Mouse (Mus musculus) lung, embryonic 14.5 days (tissue): ENCODE data around the gene Grb10. TPM values are rescaled to one million over a fixed set of nuclear protein-coding genes. Genes with fewer than 3 reads are reported as not detected.

Experiments
- ATAC-seq: fragments of 200-750 bp; cut with Nextera tagmentation; 2 replicates; pipeline ENCODE4 v1.8.0; 2017; ENCODE audit warnings: mild to moderate bottlenecking, moderate TSS enrichment, moderate library complexity; ENCODE audit not compliant: insufficient read depth
- DNase-seq: peaks from one replicate; pipeline ENCODE4 v3.0.0-alpha.2; 2015
- H3K27ac ChIP-seq: fragments of 300-500 bp; sonication (generic); 2 replicates; pipeline ENCODE4 v1.5.1; 2014; ENCODE audit warnings: low read depth, mild to moderate bottlenecking, moderate library complexity
- H3K27me3 ChIP-seq: fragments of 300-500 bp; sonication (generic); 2 replicates; pipeline ENCODE4 v1.6.1; 2014; ENCODE audit warnings: low read length, control low read depth; ENCODE audit not compliant: insufficient read depth
- H3K36me3 ChIP-seq: fragments of 300-500 bp; sonication (generic); 2 replicates; pipeline ENCODE4 v1.6.1; 2014; ENCODE audit warnings: control low read depth; ENCODE audit not compliant: insufficient read depth
- H3K4me1 ChIP-seq: fragments of 300-500 bp; sonication (generic); 2 replicates; pipeline ENCODE4 v1.6.1; 2014; ENCODE audit warnings: antibody characterized with exemption, control low read depth; ENCODE audit not compliant: insufficient read depth
- H3K4me2 ChIP-seq: fragments of 300-500 bp; sonication (generic); 2 replicates; pipeline ENCODE4 v1.6.1; 2014; ENCODE audit warnings: mild to moderate bottlenecking
- H3K4me3 ChIP-seq: fragments of 300-500 bp; sonication (generic); 2 replicates; pipeline ENCODE4 v1.5.1; 2014; ENCODE audit warnings: low read depth, low read length
- H3K9ac ChIP-seq: fragments of 300-500 bp; sonication (generic); 2 replicates; pipeline ENCODE4 v1.6.1; 2014
- H3K9me3 ChIP-seq: fragments of 300-500 bp; sonication (generic); 2 replicates; pipeline ENCODE4 v1.6.1; 2016; ENCODE audit warnings: low read depth, low read length, control low read depth
- CTCF ChIP-seq: IDR thresholded peaks from 2 replicates; pipeline ENCODE4 v1.5.1; 2016; ENCODE audit warnings: antibody characterized with exemption, low read depth
- WGBS: fragments of 180-500 bp; shearing (Covaris S2); extraction: QIAGEN DNeasy Blood & Tissue Kit; methylation state at CpG from one replicate; pipeline ENCODE4 v1.1.7; 2014; 5-methylcytosine and 5-hydroxymethylcytosine counted together
- polyA plus RNA-seq: library from polyadenylated mRNA; unstranded; fragments of >200 nt; fragmentation: Nextera tagmentation; extraction: Ambion mirVana; gene quantifications from 2 replicates; pipeline ENCODE4 v1.2.1, GENCODE M21; 2014

Gene Grb10
- polyA plus RNA-seq, 1 experiment from 2014 or later: 313 TPM

- WGBS: 39% methylated on average over 9 of the region's 9 CpGs
- 0 out of 2 replicates have a peak overlapping the region, but pooled peaks have one; percentile 27 for H3K9ac ChIP-seq
- 0 out of 2 replicates have a peak overlapping the region, but pooled peaks have one; percentile 12 for H3K4me2 ChIP-seq
- no peaks in the 10 kb centered on the region for H3K9me3 ChIP-seq
- H3K4me1 ChIP-seq: peaks cover 24% of the 10 kb centered on the region
- no peak overlapping the region for H3K4me3 ChIP-seq
- H3K27me3 ChIP-seq: no peaks in the 10 kb centered on the region
- H3K36me3 ChIP-seq: peaks cover 85% of the 10 kb centered on the region
- H3K27ac ChIP-seq: peak overlapping the region; percentile 91
- ATAC-seq: peak; percentile 53; the same call in 1 of the 2 replicates
- TF ChIP-seq CTCF: no peak
- DNase-seq: peak; percentile 51
Measured at GRCm38 (mm10) chr11:11948321-11948987, 90.0 kb downstream of the Grb10 start.

- peak overlapping the region; percentile 91 for H3K27ac ChIP-seq
- no peak overlapping the region for H3K4me3 ChIP-seq
- H3K36me3 ChIP-seq: peaks cover 85% of the 10 kb centered on the region
- TF ChIP-seq CTCF: no peak
- H3K27me3 ChIP-seq: no peaks in the 10 kb centered on the region
- ATAC-seq (no peak), DNase-seq (no peak)
- H3K4me2 ChIP-seq: no peak overlapping the region
- 44% methylated on average over 5 of the region's 5 CpGs for WGBS
- peaks cover 20% of the 10 kb centered on the region for H3K4me1 ChIP-seq
- H3K9me3 ChIP-seq: no peaks in the 10 kb centered on the region
- H3K9ac ChIP-seq: 0 out of 2 replicates have a peak overlapping the region, but pooled peaks have one; percentile 27
Measured at GRCm38 (mm10) chr11:11947857-11948256, 90.6 kb downstream of the Grb10 start.

DNA sequence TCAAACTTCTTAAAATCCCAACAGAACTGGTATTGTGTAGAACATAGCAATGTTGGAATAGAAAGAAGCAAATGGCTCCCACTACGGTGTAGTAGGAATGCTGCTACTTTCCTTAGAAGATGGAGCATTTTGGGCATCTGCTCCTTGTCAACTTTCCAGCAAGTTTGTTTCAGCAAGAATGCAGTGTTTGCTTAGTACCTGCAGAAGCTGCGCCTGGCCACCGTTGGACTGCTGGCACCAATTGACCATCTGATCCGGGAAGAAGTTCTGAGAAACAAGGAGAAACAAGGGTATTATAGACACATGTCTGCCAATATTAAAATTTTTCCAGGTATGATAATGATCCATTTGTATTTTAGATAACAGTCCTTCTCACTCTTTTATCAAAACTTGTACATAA, 92.7 kb downstream of the Grb10 start:
- Histone ChIP-seq H3K4me2 (no peak overlapping the region), H3K4me1 (peaks cover 16% of the 10 kb centered on the region), H3K27me3 (no peaks in the 10 kb centered on the region), H3K36me3 (peaks cover 91% of the 10 kb centered on the region), H3K9ac (no peak overlapping the region), H3K4me3 (no peak overlapping the region), H3K27ac (no peak overlapping the region), H3K9me3 (no peaks in the 10 kb centered on the region)
- WGBS: 82% methylated on average over 4 of the region's 4 CpGs
- ATAC-seq (no peak), DNase-seq (no peak)
- TF ChIP-seq CTCF: no peak

DNA sequence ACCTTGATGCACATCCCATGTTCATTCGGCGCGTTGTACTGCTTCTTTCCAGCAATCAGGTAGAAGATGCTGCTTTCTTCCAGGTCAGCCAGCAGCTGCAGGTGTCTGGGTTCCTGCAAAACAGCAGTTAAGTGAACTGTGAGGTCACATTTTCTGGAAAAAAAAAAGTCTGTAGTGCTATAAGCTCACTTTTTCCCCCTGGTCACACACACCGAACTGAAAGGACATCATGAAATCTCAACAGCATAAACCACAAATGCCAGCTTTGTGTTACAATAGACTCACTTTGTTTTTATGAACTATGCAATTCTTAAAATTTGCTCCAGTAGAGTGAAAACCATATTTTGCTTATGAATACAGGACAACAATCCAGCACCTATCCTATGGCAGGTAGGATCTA, 93.7 kb downstream of the Grb10 start:
- H3K36me3 ChIP-seq: peaks cover 88% of the 10 kb centered on the region
- no peak overlapping the region for H3K4me3 ChIP-seq
- H3K27me3 ChIP-seq: no peaks in the 10 kb centered on the region
- H3K9ac ChIP-seq: no peak overlapping the region
- H3K9me3 ChIP-seq: no peaks in the 10 kb centered on the region
- H3K4me1 ChIP-seq: peaks cover 16% of the 10 kb centered on the region
- WGBS: 92% methylated on average over 4 of the region's 4 CpGs
- no peak overlapping the region; the same call in 1 of the 2 replicates for H3K27ac ChIP-seq
- no peak overlapping the region for H3K4me2 ChIP-seq
- no peak for DNase-seq
- TF ChIP-seq CTCF: no peak
- ATAC-seq: no peak

DNA sequence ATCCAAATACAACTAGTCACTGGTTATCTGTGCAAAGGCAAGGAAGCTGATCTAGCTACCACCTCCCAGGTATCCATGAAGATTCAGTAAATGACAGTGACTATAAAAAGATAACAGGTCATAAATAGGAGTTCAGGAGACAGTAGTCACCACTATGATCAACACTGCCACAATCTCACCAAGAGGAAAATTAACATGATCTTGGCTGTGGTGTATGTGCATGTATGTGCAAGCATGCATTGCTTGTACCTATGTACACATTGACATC, 94.5 kb downstream of the Grb10 start:
- H3K9ac ChIP-seq: no peak overlapping the region
- H3K9me3 ChIP-seq: no peaks in the 10 kb centered on the region
- no peak for ATAC-seq
- no peak overlapping the region for H3K4me3 ChIP-seq
- no peak for DNase-seq
- H3K4me2 ChIP-seq: no peak overlapping the region
- H3K36me3 ChIP-seq: peaks cover 90% of the 10 kb centered on the region
- H3K4me1 ChIP-seq: peaks cover 12% of the 10 kb centered on the region
- H3K27me3 ChIP-seq: no peaks in the 10 kb centered on the region
- no peak overlapping the region for H3K27ac ChIP-seq
- no peak for TF ChIP-seq CTCF

- no peak for DNase-seq
- no peak overlapping the region for H3K4me2 ChIP-seq
- no peak overlapping the region for H3K4me3 ChIP-seq
- TF ChIP-seq CTCF: no peak
- H3K36me3 ChIP-seq: peaks cover 90% of the 10 kb centered on the region
- no peaks in the 10 kb centered on the region for H3K9me3 ChIP-seq
- no peak overlapping the region for H3K9ac ChIP-seq
- no peak for ATAC-seq
- H3K27ac ChIP-seq: peak overlapping the region; percentile 42; the same call in 1 of the 2 replicates
- 88% methylated on average over 13 of the region's 13 CpGs for WGBS
- no peaks in the 10 kb centered on the region for H3K27me3 ChIP-seq
- H3K4me1 ChIP-seq: peaks cover 7% of the 10 kb centered on the region
Measured at GRCm38 (mm10) chr11:11943240-11944081, 95.0 kb downstream of the Grb10 start.
